Mouse (Mus musculus) brain, adult 10 weeks (tissue): ENCODE results near the gene Usp45. TPM values are rescaled to one million over a fixed set of nuclear protein-coding genes. Genes with fewer than 3 reads are reported as not detected.

Experiments used
- polyA plus RNA-seq: library from polyadenylated mRNA; stranded (reverse); fragments of 350-450 nt; fragmentation: Illumina TruSeq; extraction: RNeasy Lipid Tissue Mini Kit (QIAGEN cat#74804); gene quantifications from one replicate; pipeline ENCODE4 v1.2.3, GENCODE M21; 2015; ENCODE audit warnings: low read depth, low replicate concordance

Gene Usp45
- 29.0 TPM for polyA plus RNA-seq

GRCm38 (mm10) chr4:21766863-21767304, at the start of gene Usp45, which contains the start of gene Tstd3:
TSS of gene Usp45 (plus strand) at chr4:21767156.
TSS of gene Tstd3 (minus strand) at chr4:21767212.

GRCm38 (mm10) chr4:21727615-21728165, 39.3 kb upstream of the Usp45 start, which contains the start of gene Ccnc:
TSS of gene Ccnc (plus strand) at chr4:21727701.

DNA sequence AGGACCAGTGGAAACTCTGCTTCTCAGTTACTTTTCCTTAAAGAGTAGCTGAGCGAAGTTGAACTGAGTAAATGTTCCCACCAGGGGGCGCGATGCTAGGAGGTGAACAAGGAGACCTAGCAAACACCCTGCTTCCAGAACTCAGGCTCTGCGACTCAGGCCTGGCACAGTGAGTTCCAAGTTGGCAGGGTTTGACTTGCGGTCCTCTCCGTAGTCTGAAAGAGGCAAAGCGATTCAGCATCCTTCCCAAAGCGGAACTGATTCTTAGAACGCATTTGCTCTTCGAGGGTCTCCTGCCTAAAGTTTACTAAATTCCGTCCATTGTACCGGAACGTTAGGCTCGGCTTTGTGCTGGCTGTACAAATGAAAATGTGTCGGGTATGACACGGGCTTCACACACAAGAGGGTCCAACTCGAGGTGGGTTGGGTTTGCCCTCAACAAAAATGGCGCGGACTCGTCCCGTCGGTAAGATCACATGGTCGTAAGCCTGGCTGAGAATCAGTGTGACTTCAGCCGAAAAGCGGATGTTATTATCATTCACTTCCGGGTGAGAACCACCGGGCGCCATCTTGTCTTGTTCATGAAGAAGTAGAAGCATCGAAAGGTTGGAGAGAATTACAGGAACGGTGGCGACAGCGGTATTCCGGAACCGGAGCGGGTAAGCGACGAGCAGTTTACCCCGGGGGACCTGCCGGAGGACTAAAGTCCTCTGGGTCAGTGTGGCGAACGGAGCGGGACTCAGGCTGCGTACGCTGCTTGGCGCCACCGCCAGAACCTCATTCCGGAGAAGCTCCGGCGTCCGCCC, 80.7 kb downstream of the Usp45 start, which contains the start of gene Pnisr:
Gene Pnisr (plus strand): TSS at position 103 of the 806 bp plus-strand sequence.

DNA sequence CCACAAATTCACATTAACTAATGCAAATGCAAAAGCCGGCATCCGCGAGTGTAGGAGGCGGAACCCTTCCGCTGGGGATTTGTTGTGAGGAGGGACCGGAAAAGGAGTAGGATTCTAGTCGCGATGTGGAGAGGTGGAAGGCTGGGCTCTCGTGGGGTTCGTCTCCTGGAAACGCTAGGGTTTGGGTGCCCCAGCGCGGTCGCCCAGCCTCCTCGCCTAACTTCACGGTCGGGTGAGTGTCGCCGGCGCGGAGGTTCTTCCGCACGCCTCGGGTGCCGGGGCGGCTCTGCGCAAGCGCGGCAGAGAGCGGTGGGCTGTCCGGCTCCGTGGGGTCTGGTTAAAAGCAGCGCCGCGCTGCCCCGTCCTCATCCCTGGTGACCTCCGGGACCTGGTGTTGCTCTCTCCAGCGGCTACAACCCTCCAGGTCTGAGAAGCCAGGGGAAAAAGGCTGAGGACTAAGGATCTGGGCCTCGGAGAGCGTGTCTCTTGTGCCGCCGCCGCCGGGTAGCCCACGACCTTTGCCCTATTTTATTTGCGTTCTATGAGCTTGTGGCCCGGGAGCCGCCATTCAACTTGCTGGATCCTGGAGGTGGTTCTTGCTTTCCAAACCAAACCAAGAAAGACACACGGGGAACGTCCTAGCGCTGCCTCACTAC, 112.7 kb downstream of the Usp45 start, which contains the start of gene Coq3:
Gene Coq3 (plus strand): TSS at position 109 of the 656 bp plus-strand sequence.

Other genes with a start within 250 kb of the Usp45 start
- not detected for gene Prdm13, start 81.2 kb upstream of the Usp45 start, polyA plus RNA-seq
- gene Ccnc, start 39.5 kb upstream of the Usp45 start, polyA plus RNA-seq: 43.0 TPM
- 35.6 TPM for gene Tstd3, start 56 bp downstream of the Usp45 start, polyA plus RNA-seq
- 168 TPM for gene Pnisr, start 80.4 kb downstream of the Usp45 start, polyA plus RNA-seq
- gene Coq3, start 112.5 kb downstream of the Usp45 start, polyA plus RNA-seq: 19.8 TPM
- 32.5 TPM for gene Faxc, start 164.2 kb downstream of the Usp45 start, polyA plus RNA-seq